Mouse (Mus musculus): ENCODE data around the gene Fgd1.

DNA sequence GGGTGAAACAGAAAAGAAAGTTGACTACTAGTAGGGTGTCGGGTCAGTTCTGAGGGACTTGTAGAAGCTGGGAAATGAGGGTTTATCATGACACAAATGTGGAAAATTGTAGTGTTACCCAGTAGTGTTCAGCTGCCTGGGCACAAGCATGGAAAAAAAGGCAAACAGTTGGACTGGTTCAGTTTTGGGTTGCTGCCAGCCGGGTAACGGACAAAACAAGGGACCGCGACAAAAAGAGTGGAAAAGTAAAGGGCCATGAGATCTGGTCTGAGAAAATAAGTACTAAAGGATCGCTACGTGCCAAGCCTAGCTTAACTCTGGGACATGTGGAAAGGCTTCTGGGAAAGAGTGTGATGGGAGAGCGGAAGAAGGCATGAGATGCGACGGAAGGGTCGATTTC is 371 bp downstream of the Fgd1 start:
- TF ChIP-seq CTCF (conservative IDR thresholded peaks at IDR 0.05; ENCODE audit: insufficient read depth, insufficient read length, low read depth, low read length) (no peak), POLR2A (IDR thresholded peaks at IDR 0.05; ENCODE audit: low read depth, low read length) (no peak)
